ENCODE assay signal across 14 mouse cellular contexts in the genomic region with DNA sequence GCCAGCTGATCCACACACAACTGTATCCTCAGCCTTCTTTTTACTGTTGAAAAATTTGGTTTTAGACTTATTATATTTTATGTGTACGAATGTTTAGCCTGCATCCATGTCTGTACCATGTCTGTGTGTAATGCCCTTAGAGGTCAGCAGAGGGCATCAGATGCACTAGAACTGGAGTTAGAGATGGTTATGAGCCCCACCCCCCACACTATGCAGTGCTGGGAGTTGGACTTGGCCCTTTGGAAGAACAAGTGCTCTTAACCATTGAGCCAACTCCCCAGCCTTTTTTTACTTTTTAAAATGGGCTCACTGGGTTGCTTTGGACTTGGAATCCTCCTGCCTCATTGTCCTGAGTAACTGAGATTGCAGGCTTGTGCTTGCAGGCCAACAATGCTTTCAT. TPM values are rescaled to one million over a fixed set of nuclear protein-coding genes. Genes with fewer than 3 reads are reported as not detected.
DNase-seq lines count a peak whose midpoint lies in the region; ATAC-seq and TF ChIP-seq lines count a peak whose summit lies in the region.
"Had no signal": no experiment of that assay in that cellular context is flagged by ENCODE, and none has a peak within 500 bp of the region (broad histone marks: within the 10 kb centered on the region; RNA-seq: fewer than 3 reads in every experiment).

No protein-coding gene starts in this region.

- no peak overlapping the region for H3K4me3 ChIP-seq in gastrocnemius, adult 2 months
- no peak overlapping the region for H3K4me3 ChIP-seq in lung, embryonic 14.5 days (ENCODE audit: low read depth, low read length)
- H3K4me3 ChIP-seq: embryonic facial prominence, embryonic 15.5 days; stomach, embryonic 15.5 days had no signal

- H3K9ac ChIP-seq in lung, embryonic 14.5 days: no peak overlapping the region
- H3K9ac ChIP-seq: embryonic facial prominence, embryonic 15.5 days; stomach, embryonic 15.5 days had no signal

- H3K27ac ChIP-seq in gastrocnemius, adult 2 months: no peak overlapping the region
- no peak overlapping the region for H3K27ac ChIP-seq in lung, embryonic 14.5 days (ENCODE audit: low read depth)
- H3K27ac ChIP-seq: embryonic facial prominence, embryonic 15.5 days; macrophage; stomach, embryonic 15.5 days had no signal

- H3K36me3 ChIP-seq in lung, embryonic 14.5 days (ENCODE audit: insufficient read depth): peaks cover 14% of the 10 kb centered on the region; the same call in 1 of the 2 replicates

- no peak for TF ChIP-seq POLR2A in brain, embryonic 14.5 days (IDR thresholded peaks at IDR 0.05; ENCODE audit: borderline replicate concordance, extremely low read depth, insufficient read depth, insufficient read length, poor library complexity, severe bottlenecking)

- intact Hi-C loops in gastrocnemius, adult 2 months (cut with DNase I): no loop called here

- TF ChIP-seq CTCF in gastrocnemius, adult 2 months (IDR thresholded peaks at IDR 0.05): peak; percentile 40
- peak; percentile 40 for TF ChIP-seq CTCF in lung, embryonic 14.5 days (IDR thresholded peaks at IDR 0.05; ENCODE audit: low read depth)
- peak; percentile 11; the same call in 1 of the 2 replicates for TF ChIP-seq CTCF in brain, embryonic 14.5 days (IDR thresholded peaks at IDR 0.05; ENCODE audit: borderline replicate concordance, extremely low read depth, insufficient read depth, insufficient read length)

- no peak overlapping the region for H3K4me2 ChIP-seq in lung, embryonic 14.5 days
- H3K4me2 ChIP-seq: embryonic facial prominence, embryonic 15.5 days; stomach, embryonic 15.5 days had no signal

- ATAC-seq in lung, embryonic 14.5 days (ENCODE audit: insufficient read depth): no peak
- ATAC-seq in frontal cortex, adult (ENCODE audit: low TSS enrichment): no peak
- ATAC-seq: inflammation-experienced regulatory T-cells, adult 6 months had no signal

- DNase-seq in gastrocnemius, adult 2 months: no peak
- DNase-seq in gastrocnemius, postnatal 25 days: no peak
- DNase-seq in lung, embryonic 14.5 days: peak; percentile 15
- no peak for DNase-seq in lung, postnatal 14 days
- DNase-seq in brain, embryonic 14.5 days (ENCODE audit: low read depth): no peak
- peak; percentile 17 to 34 for DNase-seq in thymus, postnatal 10 days (ENCODE audit: low spot score in 2 of 2)
- no peak for DNase-seq in cerebellum, adult 11-12 months

- 94% methylated on average over 1 of the region's 1 CpGs for WGBS in lung, embryonic 14.5 days

- peaks cover 10% of the 10 kb centered on the region; the same call in 1 of the 2 replicates for H3K4me1 ChIP-seq in lung, embryonic 14.5 days (ENCODE audit: insufficient read depth)
- H3K4me1 ChIP-seq: embryonic facial prominence, embryonic 15.5 days had no signal

- no peaks in the 10 kb centered on the region for H3K9me3 ChIP-seq in lung, embryonic 14.5 days (ENCODE audit: low read depth, low read length)
- H3K9me3 ChIP-seq: embryonic facial prominence, embryonic 15.5 days; stomach, embryonic 15.5 days had no signal

- no peaks in the 10 kb centered on the region for H3K27me3 ChIP-seq in lung, embryonic 14.5 days (ENCODE audit: insufficient read depth, low read length)
- H3K27me3 ChIP-seq: embryonic facial prominence, embryonic 15.5 days; stomach, embryonic 15.5 days had no signal

RNA-seq across cellular contexts. Expression of a gene that starts 15.3 kb away (rescaled TPM):
- total RNA-seq in gastrocnemius, adult 2 months (2021): 10 to 100 TPM in 1 of 2 experiments, 1 to 10 TPM in 1; 8.3 to 11.4 TPM
- total RNA-seq in gastrocnemius, postnatal 25 days (2021): 10 to 100 TPM; 10.3 to 13.0 TPM
- 18.9 and 19.2 TPM in 2 replicates for polyA plus RNA-seq in lung, embryonic 14.5 days (2014; fragmentation: Nextera tagmentation; extraction: Ambion mirVana)
- 46.1 and 57.4 TPM in 2 replicates for polyA plus RNA-seq in brain, embryonic 14.5 days (2012; rRNA removed)

RNA-seq across cellular contexts. Expression of a gene that starts 33.5 kb away (rescaled TPM):
- not detected for total RNA-seq in gastrocnemius, adult 2 months (2021)
- total RNA-seq in gastrocnemius, postnatal 25 days (2021): not detected
- polyA plus RNA-seq in lung, embryonic 14.5 days (2014; fragmentation: Nextera tagmentation; extraction: Ambion mirVana): 0.46 and 0.51 TPM in 2 replicates
- polyA plus RNA-seq in brain, embryonic 14.5 days (2012; rRNA removed): 2.7 and 4.0 TPM in 2 replicates
- polyA plus RNA-seq: macrophage had no signal

RNA-seq across cellular contexts. Expression of a gene that starts 42.1 kb away (rescaled TPM):
- total RNA-seq in gastrocnemius, adult 2 months (2021): not detected
- total RNA-seq in gastrocnemius, postnatal 25 days (2021): not detected
- 0.11 and 0.20 TPM in 2 replicates for polyA plus RNA-seq in lung, embryonic 14.5 days (2014; fragmentation: Nextera tagmentation; extraction: Ambion mirVana)
- 0.03 TPM in 1 of 2 replicates, not detected in the other for polyA plus RNA-seq in brain, embryonic 14.5 days (2012; rRNA removed)
- total RNA-seq: left cerebral cortex, postnatal 36 days; neutrophil, adult 5-6 weeks had no signal
- polyA plus RNA-seq: macrophage had no signal

Comparison
In these comparisons a context has a peak if more than half of its experiments do, and no peak if none do; other contexts are left out.
1. DNase-seq: peak in lung, embryonic 14.5 days (single experiment) and thymus, postnatal 10 days (2 of 2); none in gastrocnemius, adult 2 months (single experiment), gastrocnemius, postnatal 25 days (single experiment), lung, postnatal 14 days (single experiment), brain, embryonic 14.5 days (single experiment) and cerebellum, adult 11-12 months (single experiment).
2. Peak in every context shown above with its lines, with median percentiles within 50 percentile points of each other: CTCF ChIP-seq.